Mouse (Mus musculus) brown adipose tissue, adult 24 weeks (tissue): Measurements from ENCODE around the gene Abcg4. TPM values are rescaled to one million over a fixed set of nuclear protein-coding genes. Genes with fewer than 3 reads are reported as not detected.
"Not testable (repeated sequence)": the region's sequence is repeated elsewhere in the genome, so short reads cannot be mapped to it uniquely, and the experiment has no call there.

Experiments used
- H3K27ac ChIP-seq: fragments of 200-500 bp; replicated peaks from 2 replicates; pipeline ENCODE4 v1.5.1; 2012; ENCODE audit warnings: low read depth, mild to moderate bottlenecking, low read length
- H3K4me1 ChIP-seq: fragments of 200-500 bp; 2 replicates; pipeline ENCODE4 v1.6.1; 2012; ENCODE audit warnings: low read length, mixed read lengths; ENCODE audit not compliant: control insufficient read depth, insufficient read depth, insufficient read length
- H3K4me3 ChIP-seq: fragments of 200-500 bp; 2 replicates; pipeline ENCODE4 v1.5.1; 2012; ENCODE audit warnings: low read depth, mild to moderate bottlenecking, low read length, moderate library complexity; ENCODE audit not compliant: insufficient read depth
- polyA plus RNA-seq: library from polyadenylated mRNA; stranded (reverse); fragments of >200 nt; gene quantifications from 2 replicates; pipeline ENCODE4 v1.2.4, GENCODE M21; 2012; ENCODE audit not compliant: missing spikeins, insufficient read depth, insufficient read length

Gene Abcg4
- polyA plus RNA-seq, 1 experiment, result 0.36 TPM

DNA sequence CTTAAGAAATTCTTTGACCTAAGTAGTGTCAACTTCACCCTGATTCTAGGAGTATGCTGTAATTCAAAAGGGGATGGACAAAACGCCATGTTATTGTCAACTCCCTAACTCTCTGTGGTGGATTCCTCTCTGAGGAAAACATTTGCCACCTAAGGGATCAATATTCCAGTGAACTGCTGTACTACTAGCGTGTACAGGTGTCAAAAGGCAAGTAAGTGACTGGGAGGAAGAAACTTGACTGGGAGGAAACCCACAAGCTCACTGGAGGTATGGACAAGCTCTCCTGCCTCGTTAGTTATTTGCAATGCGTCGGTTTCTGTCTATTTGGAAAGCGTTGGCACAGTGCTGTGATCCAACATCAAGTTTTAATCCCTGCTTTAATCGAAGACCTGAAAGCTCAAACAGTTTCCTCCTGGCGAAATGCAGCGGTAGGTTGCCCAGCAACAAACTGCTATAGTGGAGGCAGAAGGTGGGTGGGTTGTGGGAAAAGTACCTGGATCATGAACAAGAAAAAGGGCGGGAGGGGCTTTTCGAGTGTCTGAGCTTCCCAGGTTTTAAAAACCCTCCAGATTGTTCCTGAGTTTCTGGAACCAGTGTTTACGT lies 37.5 kb upstream of the Abcg4 start, which contains the start of gene Dpagt1:
Dpagt1 (plus strand) TSS at position 252 of the 603 bp plus-strand sequence.
- Histone ChIP-seq H3K4me1 (peaks cover 5% of the 10 kb centered on the region; the same call in 1 of the 2 replicates), H3K4me3 (peak within 1 kb of the TSS; percentile 79), H3K27ac (peak within 1 kb of the TSS; percentile 72)

DNA sequence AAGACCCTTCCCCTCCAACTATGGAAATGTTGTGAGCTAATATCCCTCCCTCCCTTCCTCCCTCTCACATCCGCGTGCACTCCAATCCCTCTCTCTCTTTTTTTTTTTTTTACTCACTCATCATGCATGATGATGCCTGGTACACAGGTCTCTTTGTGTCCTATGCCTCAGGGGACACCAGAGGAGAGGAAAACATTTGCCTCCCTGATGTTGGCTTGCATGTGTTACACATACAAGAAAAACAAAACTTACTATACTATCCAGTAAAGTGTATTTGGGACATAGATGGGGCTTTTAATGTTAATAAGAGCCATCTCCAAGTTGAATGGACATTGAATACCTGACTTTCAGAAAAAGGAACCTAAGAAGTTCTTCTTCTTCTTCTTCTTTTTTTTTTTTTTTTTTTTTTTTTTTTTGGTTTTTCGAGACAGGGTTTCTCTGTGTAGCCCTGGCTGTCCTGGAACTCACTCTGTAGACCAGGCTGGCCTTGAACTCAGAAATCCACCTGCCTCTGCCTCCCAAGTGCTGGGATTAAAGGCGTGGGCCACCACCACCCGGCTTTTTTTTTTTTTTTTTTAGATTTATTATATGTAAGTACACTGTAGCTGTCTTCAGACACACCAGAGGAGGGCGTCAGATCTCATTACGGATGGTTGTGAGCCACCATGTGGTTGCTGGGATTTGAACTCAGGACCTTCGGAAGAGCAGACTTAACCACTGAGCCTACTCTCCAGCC lies 36.8 kb upstream of the Abcg4 start:
- not testable (repeated sequence) for H3K4me3 ChIP-seq, H3K4me1 ChIP-seq, H3K27ac ChIP-seq

DNA sequence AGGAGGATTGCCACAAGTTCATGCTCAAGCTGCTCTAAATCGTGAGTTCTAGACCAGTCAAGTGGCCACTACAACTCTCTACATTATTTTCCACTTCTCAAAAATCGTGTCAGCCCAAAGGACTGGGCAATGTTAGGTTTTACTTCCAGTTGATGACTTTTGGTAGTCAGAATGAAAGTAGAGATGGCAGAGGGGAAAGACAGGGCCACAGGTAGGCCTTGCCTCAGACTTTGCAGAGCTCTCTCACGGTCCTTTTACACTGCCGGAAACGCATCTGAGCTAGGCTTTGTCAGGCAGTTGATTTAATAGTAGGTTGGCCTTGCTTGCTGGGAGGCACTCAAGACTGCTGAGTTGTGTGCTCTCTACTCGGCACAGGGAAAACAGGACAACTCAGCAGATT lies 35.7 kb upstream of the Abcg4 start:
- Histone ChIP-seq H3K4me1 (peaks cover 5% of the 10 kb centered on the region; the same call in 1 of the 2 replicates), H3K4me3 (no peak overlapping the region), H3K27ac (no peak overlapping the region)

DNA sequence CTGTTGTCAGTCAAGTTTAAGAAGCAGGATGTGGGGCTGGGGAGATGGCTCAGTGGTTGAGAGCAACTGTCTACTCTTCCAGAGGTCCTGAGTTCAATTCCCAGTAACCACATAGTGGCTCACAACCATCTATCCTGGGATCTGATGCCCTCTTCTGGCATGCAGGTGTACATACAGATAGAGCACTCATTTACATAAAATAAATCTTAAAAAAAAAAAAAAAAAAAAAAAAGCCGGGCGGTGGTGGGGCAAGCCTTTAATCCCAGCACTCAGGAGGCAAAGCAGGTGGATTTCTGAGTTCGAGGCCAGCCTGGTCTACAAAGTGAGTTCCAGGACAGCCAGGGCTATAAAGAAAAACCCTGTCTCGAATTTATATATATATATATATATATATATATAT lies 35.2 kb upstream of the Abcg4 start:
- not testable (repeated sequence) for H3K4me1 ChIP-seq, H3K4me3 ChIP-seq, H3K27ac ChIP-seq

DNA sequence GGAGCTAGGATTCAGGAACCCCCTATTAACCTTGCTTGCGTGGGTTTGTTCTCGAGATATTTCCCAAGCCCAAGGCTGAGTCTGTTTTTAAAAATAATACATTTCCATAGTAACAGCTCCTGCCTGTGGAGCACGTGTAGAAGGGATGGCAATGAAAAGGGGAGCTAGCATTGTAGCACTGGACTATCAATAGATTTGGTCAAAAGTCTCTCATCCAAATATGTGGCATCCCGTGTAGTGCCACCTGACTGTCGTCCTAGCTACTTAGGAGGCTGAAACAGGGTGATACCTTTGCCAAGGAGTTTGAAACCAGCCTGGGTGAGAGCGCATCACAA lies 32.4 kb upstream of the Abcg4 start:
- H3K4me1 ChIP-seq, result peaks cover 13% of the 10 kb centered on the region

GRCm38 (mm10) chr9:44319887-44320798 lies 31.7 kb upstream of the Abcg4 start, which contains the start of gene C2cd2l:
C2cd2l (minus strand) TSS chr9:44320285.
- Histone ChIP-seq H3K27ac (peak within 1 kb of the TSS; percentile 62), H3K4me1 (peaks cover 12% of the 10 kb centered on the region), H3K4me3 (peak within 1 kb of the TSS; percentile 96)

More for the DNA sequence above, 32.4 kb upstream of the Abcg4 start:
- Histone ChIP-seq H3K4me3 (peak overlapping the region; percentile 50), H3K27ac (peak overlapping the region; percentile 62)

DNA sequence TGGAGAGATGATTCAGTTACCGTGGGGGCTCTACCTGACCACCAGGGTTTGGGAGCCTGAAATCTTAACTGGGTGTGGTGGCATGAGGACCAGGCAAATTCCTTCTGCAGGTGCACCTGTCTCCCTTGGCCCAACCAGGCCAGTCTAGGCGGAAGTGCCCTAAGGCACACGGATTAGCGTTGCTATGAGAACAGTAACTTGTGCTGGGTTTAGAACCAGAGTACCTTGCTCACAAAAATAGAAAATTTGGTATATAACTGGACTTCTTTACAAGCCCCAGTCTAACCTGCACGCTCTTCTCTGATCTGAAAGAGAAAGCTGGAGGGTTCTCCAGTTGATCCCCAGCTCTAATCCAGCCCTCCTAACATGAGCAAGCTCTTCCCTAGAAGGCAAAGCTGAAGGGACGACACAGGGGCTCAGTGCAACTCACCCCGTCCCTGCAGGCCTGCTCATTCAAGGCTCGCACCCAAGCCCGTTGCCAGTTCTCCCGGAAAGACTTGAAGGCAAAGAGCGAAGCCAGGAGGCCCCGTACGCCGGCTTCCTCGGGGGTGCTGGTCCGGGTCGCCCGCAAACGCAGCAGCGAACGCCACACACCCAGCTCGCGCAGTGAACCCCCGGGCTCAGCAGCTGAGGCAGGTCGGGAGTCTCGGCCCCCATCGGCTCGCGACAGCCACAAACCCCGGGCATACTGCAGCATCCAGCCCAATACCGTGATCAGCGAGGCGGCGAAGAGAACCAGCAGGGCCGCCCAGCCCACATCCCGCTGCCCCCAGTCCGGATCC lies 30.9 kb upstream of the Abcg4 start:
- peaks cover 12% of the 10 kb centered on the region for H3K4me1 ChIP-seq
- H3K27ac ChIP-seq, result peak overlapping the region; percentile 43; the same call in 1 of the 2 replicates
- peak overlapping the region; percentile 96 for H3K4me3 ChIP-seq

DNA sequence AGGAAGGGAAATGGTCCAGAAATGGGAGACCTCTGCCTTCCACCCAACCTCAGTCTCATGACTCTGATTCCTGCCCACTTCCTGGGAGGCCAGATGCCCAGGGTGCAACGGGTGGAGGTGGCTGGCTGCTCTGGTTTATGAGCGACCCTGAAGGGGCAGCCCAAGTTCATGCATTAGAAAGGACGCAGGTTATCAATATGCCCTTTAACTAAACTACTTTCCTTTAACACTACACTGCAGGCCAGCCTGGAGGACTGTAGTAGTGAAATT lies 30.3 kb upstream of the Abcg4 start:
- Histone ChIP-seq H3K4me3 (peak overlapping the region; percentile 96), H3K27ac (0 out of 2 replicates have a peak overlapping the region, but pooled peaks have one; percentile 43), H3K4me1 (peaks cover 12% of the 10 kb centered on the region)

- H3K4me1 ChIP-seq, result peaks cover 12% of the 10 kb centered on the region
- 0 out of 2 replicates have a peak overlapping the region, but pooled peaks have one; percentile 43 for H3K27ac ChIP-seq
- H3K4me3 ChIP-seq, result peak overlapping the region; percentile 96
Measured at GRCm38 (mm10) chr9:44318076-44318825, 29.8 kb upstream of the Abcg4 start.

DNA sequence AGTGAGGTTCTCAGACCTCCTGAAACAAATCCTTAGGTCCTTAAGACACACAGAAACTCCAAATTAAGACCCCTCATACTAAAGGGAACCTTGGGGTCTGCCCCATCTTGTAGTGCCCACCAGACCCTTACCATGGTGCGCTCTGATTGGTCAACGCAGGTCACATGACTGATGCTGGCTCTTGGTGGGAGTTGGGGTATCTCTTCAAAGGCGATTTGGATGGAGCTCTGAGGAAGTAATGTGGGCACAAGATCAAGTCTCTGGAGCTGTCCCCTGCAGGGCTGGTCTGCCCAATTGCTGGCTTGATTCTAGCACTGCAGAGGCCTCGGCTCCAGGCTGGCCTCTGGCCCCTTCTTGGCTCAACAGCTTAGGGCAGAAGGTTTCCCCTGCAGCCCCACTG lies 29.0 kb upstream of the Abcg4 start:
- H3K4me3 ChIP-seq, result 0 out of 2 replicates have a peak overlapping the region, but pooled peaks have one; percentile 96
- H3K27ac ChIP-seq, result no peak overlapping the region
- peaks cover 12% of the 10 kb centered on the region for H3K4me1 ChIP-seq

DNA sequence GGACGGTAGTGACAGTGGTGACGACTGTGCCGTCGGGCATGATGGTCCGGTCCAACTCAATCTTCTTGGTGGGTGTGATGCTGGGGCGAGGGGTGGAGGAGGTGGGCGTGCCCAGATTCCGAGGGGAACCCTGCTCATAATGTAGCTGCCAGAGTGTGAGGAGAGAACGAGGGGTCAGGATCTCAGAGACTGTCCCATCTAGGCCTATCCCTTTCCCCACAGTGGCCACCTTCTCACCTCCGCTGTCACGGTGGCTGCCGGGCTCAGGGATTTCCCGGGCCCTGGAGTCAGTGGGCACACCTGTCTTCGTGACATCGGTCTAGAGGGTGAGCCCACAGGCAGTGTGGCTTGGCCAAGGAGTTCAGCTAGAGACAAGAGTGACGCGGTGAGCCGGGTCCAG lies 26.5 kb upstream of the Abcg4 start:
- no peak overlapping the region for H3K27ac ChIP-seq
- H3K4me3 ChIP-seq, result no peak overlapping the region
- peaks cover 19% of the 10 kb centered on the region for H3K4me1 ChIP-seq

DNA sequence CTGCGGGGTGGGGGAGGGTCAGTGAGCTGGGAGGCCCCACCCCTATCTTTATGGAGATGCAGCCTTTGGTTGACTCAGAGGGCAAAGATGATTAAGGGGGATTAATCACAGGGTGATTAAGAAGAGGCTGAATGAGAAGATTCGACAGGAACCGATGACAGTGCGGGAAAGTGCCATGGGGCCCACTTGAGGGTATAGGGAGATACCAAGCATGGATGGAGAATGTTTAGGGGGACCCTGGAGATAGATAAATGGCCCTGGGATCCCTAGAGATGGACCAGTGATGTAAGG lies 25.8 kb upstream of the Abcg4 start:
- Histone ChIP-seq H3K27ac (no peak overlapping the region), H3K4me3 (no peak overlapping the region), H3K4me1 (peaks cover 19% of the 10 kb centered on the region)

- Histone ChIP-seq H3K4me3 (no peak overlapping the region), H3K27ac (no peak overlapping the region), H3K4me1 (peaks cover 15% of the 10 kb centered on the region)
Measured at GRCm38 (mm10) chr9:44313476-44314256, 25.3 kb upstream of the Abcg4 start.
